Mouse (Mus musculus) C2C12 (cell line): ENCODE measurements at regions not wholly inside any gene's neighbourhood (a gene's known extent, or its start where the extent isn't known, plus 50 kb on each side); places are given as distances from the start of the nearest gene placed in this dataset.

Experiments used
- CTCF ChIP-seq: IDR thresholded peaks from one replicate; pipeline ENCODE4 v1.5.1; 2011; ENCODE audit not compliant: control insufficient read depth, insufficient read depth, insufficient read length
- MAX ChIP-seq: IDR thresholded peaks from one replicate; pipeline ENCODE4 v1.6.1; 2011; ENCODE audit warnings: mild to moderate bottlenecking, control low read depth
- MYOD1 ChIP-seq: IDR thresholded peaks from one replicate; pipeline ENCODE4 v1.6.1; 2011; ENCODE audit warnings: low read depth; ENCODE audit not compliant: control insufficient read depth, insufficient read length
- MYOG ChIP-seq: IDR thresholded peaks from one replicate; pipeline ENCODE4 v1.6.1; 2011; ENCODE audit not compliant: control insufficient read depth, insufficient read length; ENCODE audit errors: extremely low read depth
- USF1 ChIP-seq: IDR thresholded peaks from one replicate; pipeline ENCODE4 v1.6.1; 2011; ENCODE audit warnings: low read depth, mild to moderate bottlenecking, control low read depth, moderate library complexity

GRCm38 (mm10) chr12:14376211-14376610, 224.4 kb upstream of the Fam84a start:
- TF ChIP-seq CTCF: no peak
- TF ChIP-seq MYOG: no peak
- no peak for TF ChIP-seq USF1
- no peak for TF ChIP-seq MYOD1
- no peak for TF ChIP-seq MAX
